Mouse (Mus musculus) heart, embryonic 15.5 days (tissue): ENCODE measurements around the gene Ramac. TPM values are rescaled to one million over a fixed set of nuclear protein-coding genes. Genes with fewer than 3 reads are reported as not detected.

Experiments used
- ATAC-seq: fragments of 200-750 bp; cut with Nextera tagmentation; replicated peaks from 2 replicates; pipeline ENCODE4 v1.8.0; 2017; ENCODE audit warnings: low read depth, moderate TSS enrichment; ENCODE audit not compliant: insufficient number of reproducible peaks, insufficient read depth, low FRiP score
- H3K27ac ChIP-seq: fragments of 300-500 bp; sonication (generic); 2 replicates; pipeline ENCODE4 v1.5.1; 2015; ENCODE audit warnings: mild to moderate bottlenecking, inconsistent platforms
- H3K27me3 ChIP-seq: fragments of 300-500 bp; sonication (generic); 2 replicates; pipeline ENCODE4 v1.6.1; 2015; ENCODE audit warnings: inconsistent platforms
- H3K36me3 ChIP-seq: fragments of 300-500 bp; sonication (generic); 2 replicates; pipeline ENCODE4 v1.6.1; 2015; ENCODE audit warnings: mild to moderate bottlenecking, inconsistent platforms
- H3K4me1 ChIP-seq: fragments of 300-500 bp; sonication (generic); replicated peaks from 2 replicates; pipeline ENCODE4 v1.6.1; 2015; ENCODE audit warnings: inconsistent platforms
- H3K4me2 ChIP-seq: fragments of 300-500 bp; sonication (generic); 2 replicates; pipeline ENCODE4 v1.6.1; 2015; ENCODE audit warnings: inconsistent platforms, mild to moderate bottlenecking, moderate library complexity
- H3K4me3 ChIP-seq: fragments of 300-500 bp; sonication (generic); 2 replicates; pipeline ENCODE4 v1.5.1; 2015; ENCODE audit warnings: mild to moderate bottlenecking, inconsistent platforms
- H3K9ac ChIP-seq: fragments of 300-500 bp; sonication (generic); 2 replicates; pipeline ENCODE4 v1.6.1; 2015; ENCODE audit warnings: mild to moderate bottlenecking, inconsistent platforms
- H3K9me3 ChIP-seq: fragments of 300-500 bp; sonication (generic); replicated peaks from 2 replicates; pipeline ENCODE4 v1.6.1; 2016; ENCODE audit warnings: inconsistent platforms
- WGBS: fragments of 180-500 bp; shearing (Covaris S2); methylation state at CpG from one replicate; pipeline ENCODE4 v1.1.7; 2015; ENCODE audit warnings: mixed read lengths; 5-methylcytosine and 5-hydroxymethylcytosine counted together
- polyA plus RNA-seq: library from polyadenylated mRNA; unstranded; fragments of >200 nt; fragmentation: Nextera tagmentation; extraction: Ambion mirVana; gene quantifications from 2 replicates; pipeline ENCODE4 v1.2.1, GENCODE M21; 2015

The Ramac gene
- polyA plus RNA-seq, 1 experiment from 2014 or later: 84.4 TPM

- Histone ChIP-seq H3K27ac (peak within 1 kb of the TSS; percentile 99), H3K36me3 (peaks cover 32% of the 10 kb centered on the region), H3K27me3 (no peaks in the 10 kb centered on the region), H3K9me3 (no peaks in the 10 kb centered on the region), H3K4me1 (peaks cover 11% of the 10 kb centered on the region), H3K4me3 (peak within 1 kb of the TSS; percentile 83), H3K9ac (peak within 1 kb of the TSS; percentile 81), H3K4me2 (peak within 1 kb of the TSS; percentile 88)
- ATAC-seq: peak; percentile 96
- under 1% methylated on average over 38 of the region's 38 CpGs for WGBS
These were observed 26.5 kb downstream of the Ramac start, which contains the start of gene 3110040N11Rik for GRCm38 (mm10) chr7:81789095-81789757. TSS of gene 3110040N11Rik (minus strand) at chr7:81789478.

- H3K27ac ChIP-seq: no peak overlapping the region
- no peaks in the 10 kb centered on the region for H3K9me3 ChIP-seq
- H3K4me2 ChIP-seq: no peak overlapping the region
- no peaks in the 10 kb centered on the region for H3K27me3 ChIP-seq
- no peak overlapping the region for H3K4me3 ChIP-seq
- H3K4me1 ChIP-seq: peaks cover 4% of the 10 kb centered on the region
- no peak; the same call in 1 of the 2 replicates for ATAC-seq
- peaks cover 26% of the 10 kb centered on the region for H3K36me3 ChIP-seq
- H3K9ac ChIP-seq: 0 out of 2 replicates have a peak overlapping the region, but pooled peaks have one; percentile 14
- WGBS: 44% methylated on average over 5 of the region's 5 CpGs
These were observed 43.3 kb downstream of the Ramac start for GRCm38 (mm10) chr7:81806067-81806466.

Other genes starting within 250 kb of the Ramac start
- gene Fsd2, start 196.0 kb upstream of the Ramac start, polyA plus RNA-seq: 66.9 and 70.2 TPM in 2 replicates
- gene Whamm, start 191.7 kb upstream of the Ramac start, polyA plus RNA-seq: 4.6 and 4.9 TPM in 2 replicates
- 59.5 and 63.4 TPM in 2 replicates for gene Homer2, start 55.4 kb upstream of the Ramac start, polyA plus RNA-seq
- 31.0 and 40.8 TPM in 2 replicates for gene 3110040N11Rik, start 26.6 kb downstream of the Ramac start, polyA plus RNA-seq
- 83.1 and 85.4 TPM in 2 replicates for gene Btbd1, start 66.5 kb downstream of the Ramac start, polyA plus RNA-seq
- gene Gm10160, start 92.9 kb downstream of the Ramac start, polyA plus RNA-seq: not detected in 2 replicates
- gene Tm6sf1, start 96.1 kb downstream of the Ramac start, polyA plus RNA-seq: 28.2 and 33.6 TPM in 2 replicates
- gene Hdgfl3, start 171.5 kb downstream of the Ramac start, polyA plus RNA-seq: 10.8 and 11.0 TPM in 2 replicates
- gene Bnc1, start 229.4 kb downstream of the Ramac start, polyA plus RNA-seq: 3.1 and 4.1 TPM in 2 replicates